Mouse (Mus musculus): ENCODE data around the gene Vps37c.

The Vps37c gene

GRCm38 (mm10) chr19:10689470-10690166 lies 1.1 kb downstream of the Vps37c start:
- DNase-seq (ENCODE audit: low spot score): no peak

GRCm38 (mm10) chr19:10690336-10690735 lies 1.8 kb downstream of the Vps37c start:
- no peak for DNase-seq (ENCODE audit: low spot score)

- DNase-seq (ENCODE audit: low spot score): no peak
These were observed 2.6 kb downstream of the Vps37c start for GRCm38 (mm10) chr19:10691121-10691520.

GRCm38 (mm10) chr19:10691660-10692059 lies 3.1 kb downstream of the Vps37c start:
- DNase-seq (ENCODE audit: low spot score): no peak

GRCm38 (mm10) chr19:10692361-10692760 lies 3.8 kb downstream of the Vps37c start:
- no peak for DNase-seq (ENCODE audit: low spot score)

GRCm38 (mm10) chr19:10693926-10694682 lies 5.6 kb downstream of the Vps37c start:
- DNase-seq (ENCODE audit: low spot score): no peak

- DNase-seq (ENCODE audit: low spot score): peak; percentile 33
These were observed 7.3 kb downstream of the Vps37c start for GRCm38 (mm10) chr19:10695801-10696200.

- DNase-seq (ENCODE audit: low spot score): no peak
These were observed 9.8 kb downstream of the Vps37c start for GRCm38 (mm10) chr19:10698131-10698991.

- DNase-seq (ENCODE audit: low spot score): no peak
These were observed 11.3 kb downstream of the Vps37c start for GRCm38 (mm10) chr19:10699851-10700250.

- peak; percentile 50 for DNase-seq (ENCODE audit: low spot score)
These were observed 12.6 kb downstream of the Vps37c start for GRCm38 (mm10) chr19:10701013-10701726.

GRCm38 (mm10) chr19:10702125-10702524 lies 13.6 kb downstream of the Vps37c start:
- DNase-seq (ENCODE audit: low spot score): no peak

GRCm38 (mm10) chr19:10703470-10703869 lies 14.9 kb downstream of the Vps37c start:
- no peak for DNase-seq (ENCODE audit: low spot score)

GRCm38 (mm10) chr19:10707087-10707875 lies 18.7 kb downstream of the Vps37c start:
- DNase-seq (ENCODE audit: low spot score): no peak

GRCm38 (mm10) chr19:10707881-10708280 lies 19.3 kb downstream of the Vps37c start:
- DNase-seq (ENCODE audit: low spot score): no peak

GRCm38 (mm10) chr19:10708900-10709299 lies 20.4 kb downstream of the Vps37c start:
- no peak for DNase-seq (ENCODE audit: low spot score)

GRCm38 (mm10) chr19:10709360-10710087 lies 21.0 kb downstream of the Vps37c start:
- peak; percentile 92 for DNase-seq (ENCODE audit: low spot score)

- DNase-seq (ENCODE audit: low spot score): peak; percentile 62
These were observed 21.6 kb downstream of the Vps37c start for GRCm38 (mm10) chr19:10710088-10710511.

- DNase-seq (ENCODE audit: low spot score): no peak
These were observed 22.2 kb downstream of the Vps37c start for GRCm38 (mm10) chr19:10710751-10711150.

- no peak for DNase-seq (ENCODE audit: low spot score)
These were observed 23.7 kb downstream of the Vps37c start for GRCm38 (mm10) chr19:10712194-10712593.

GRCm38 (mm10) chr19:10712646-10713045 lies 24.1 kb downstream of the Vps37c start:
- no peak for DNase-seq (ENCODE audit: low spot score)
